ENCODE assay signal across 26 mouse cellular contexts in genomic region chr9:84375746-84376145, GRCm38 (mm10).
"Had no signal": no experiment of that assay in that cellular context is flagged by ENCODE, and none has a peak within 500 bp of the region (broad histone marks: within the 10 kb centered on the region; RNA-seq: fewer than 3 reads in every experiment).

No protein-coding gene starts in this region.

- H3K36me3 ChIP-seq: embryonic facial prominence, embryonic 10.5 days; embryonic facial prominence, embryonic 12.5 days; embryonic facial prominence, embryonic 13.5 days; embryonic facial prominence, embryonic 15.5 days; forebrain, embryonic 10.5 days; forebrain, embryonic 12.5 days; forebrain, embryonic 15.5 days had no signal

- H3K27ac ChIP-seq: embryonic facial prominence, embryonic 10.5 days; embryonic facial prominence, embryonic 12.5 days; embryonic facial prominence, embryonic 13.5 days; embryonic facial prominence, embryonic 15.5 days; forebrain, embryonic 10.5 days; forebrain, embryonic 12.5 days; forebrain, embryonic 13.5 days; forebrain, embryonic 15.5 days; gastrocnemius, adult 2 months; heart, adult 2 months had no signal

- DNase-seq: cerebellum, adult 9-11 months; cerebellum, postnatal 10 days; cerebellum, postnatal 14 days; cerebellum, postnatal 25 days; cerebellum, postnatal 36 days; embryo, embryonic 11 days; forebrain, postnatal 0 days; gastrocnemius, adult 2 months; gastrocnemius, postnatal 10 days; gastrocnemius, postnatal 14 days; gastrocnemius, postnatal 25 days; gastrocnemius, postnatal 36 days; heart, adult 11 months; heart, adult 18-20 months; heart, adult 2 months had no signal

- H3K4me2 ChIP-seq: embryonic facial prominence, embryonic 12.5 days; embryonic facial prominence, embryonic 13.5 days; embryonic facial prominence, embryonic 15.5 days; forebrain, embryonic 12.5 days; forebrain, embryonic 13.5 days; forebrain, embryonic 15.5 days had no signal

- H3K4me3 ChIP-seq: embryonic facial prominence, embryonic 10.5 days; embryonic facial prominence, embryonic 12.5 days; embryonic facial prominence, embryonic 13.5 days; embryonic facial prominence, embryonic 15.5 days; erythroblast, embryonic 14.5 days; forebrain, embryonic 10.5 days; forebrain, embryonic 12.5 days; forebrain, embryonic 13.5 days; forebrain, embryonic 15.5 days; gastrocnemius, adult 2 months; heart, adult 2 months had no signal

- H3K27me3 ChIP-seq: embryonic facial prominence, embryonic 12.5 days; embryonic facial prominence, embryonic 13.5 days; embryonic facial prominence, embryonic 15.5 days; forebrain, embryonic 12.5 days; forebrain, embryonic 13.5 days; forebrain, embryonic 15.5 days had no signal

- H3K9me3 ChIP-seq: embryonic facial prominence, embryonic 12.5 days; embryonic facial prominence, embryonic 15.5 days; forebrain, embryonic 13.5 days; forebrain, embryonic 15.5 days had no signal

- H3K4me1 ChIP-seq: embryonic facial prominence, embryonic 10.5 days; embryonic facial prominence, embryonic 12.5 days; embryonic facial prominence, embryonic 13.5 days; embryonic facial prominence, embryonic 15.5 days; forebrain, embryonic 10.5 days; forebrain, embryonic 12.5 days; forebrain, embryonic 13.5 days; forebrain, embryonic 15.5 days had no signal

- ATAC-seq: forebrain, embryonic 13.5 days; forebrain, embryonic 14.5 days; forebrain, embryonic 15.5 days; forebrain, embryonic 16.5 days; forebrain, postnatal 0 days had no signal

- H3K9ac ChIP-seq: embryonic facial prominence, embryonic 12.5 days; embryonic facial prominence, embryonic 13.5 days; embryonic facial prominence, embryonic 15.5 days; forebrain, embryonic 12.5 days; forebrain, embryonic 13.5 days; forebrain, embryonic 15.5 days; forebrain, postnatal 0 days had no signal
